13 mouse cellular contexts compared by ENCODE assay signal in the genomic region with DNA sequence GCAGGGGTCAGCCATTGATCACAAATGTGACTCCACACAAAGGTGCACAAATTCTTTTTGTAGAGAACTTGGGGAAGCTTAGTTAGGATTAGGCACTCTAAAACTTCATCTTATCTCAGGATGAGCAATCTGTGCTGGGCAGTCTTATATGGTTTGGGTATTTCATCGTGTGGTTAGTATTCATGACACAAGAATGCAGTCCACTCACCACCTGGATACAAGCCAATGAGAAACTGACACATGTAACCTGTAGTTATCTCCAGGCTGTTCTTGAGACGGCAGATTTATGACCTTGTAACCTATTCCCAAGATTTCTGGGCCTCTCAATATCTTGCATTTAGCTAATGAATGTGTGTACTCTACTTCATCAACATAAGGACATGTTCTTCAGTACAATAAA.
"Had no signal": no experiment of that assay in that cellular context is flagged by ENCODE, and none has a peak within 500 bp of the region (broad histone marks: within the 10 kb centered on the region; RNA-seq: fewer than 3 reads in every experiment).

No protein-coding gene starts in this region.

- H3K4me2 ChIP-seq: liver, embryonic 12.5 days; lung, embryonic 14.5 days; neural tube, embryonic 13.5 days had no signal

- H3K4me1 ChIP-seq: limb, embryonic 10.5 days; liver, embryonic 12.5 days; midbrain, embryonic 10.5 days; neural tube, embryonic 13.5 days had no signal

- H3K27ac ChIP-seq: kidney, postnatal 0 days; limb, embryonic 10.5 days; liver, embryonic 12.5 days; midbrain, embryonic 10.5 days; neural tube, embryonic 13.5 days had no signal

- DNase-seq: kidney, adult 9 months; kidney, postnatal 36 days; lung, embryonic 14.5 days; lung, postnatal 10 days; lung, postnatal 4 days; midbrain, embryonic 14.5 days; right cerebral cortex, postnatal 14 days; thymus, postnatal 4 days had no signal

- H3K36me3 ChIP-seq: limb, embryonic 10.5 days; liver, embryonic 12.5 days; midbrain, embryonic 10.5 days; neural tube, embryonic 13.5 days had no signal

- H3K9me3 ChIP-seq: limb, embryonic 10.5 days; liver, embryonic 12.5 days; midbrain, embryonic 10.5 days; neural tube, embryonic 13.5 days had no signal

- H3K27me3 ChIP-seq: liver, embryonic 12.5 days; neural tube, embryonic 13.5 days had no signal

- H3K4me3 ChIP-seq: limb, embryonic 10.5 days; liver, embryonic 12.5 days; midbrain, embryonic 10.5 days; neural tube, embryonic 13.5 days had no signal

- H3K9ac ChIP-seq: liver, embryonic 12.5 days; lung, embryonic 14.5 days; neural tube, embryonic 13.5 days had no signal

- ATAC-seq: liver, embryonic 12.5 days had no signal
